Mouse (Mus musculus): ENCODE data around the gene Gfod1. TPM values are rescaled to one million over a fixed set of nuclear protein-coding genes. Genes with fewer than 3 reads are reported as not detected.
A peak's percentile ranks its signal among the peaks of the same experiment; 100 is the strongest.

Gene Gfod1
- polyA plus RNA-seq, 1 experiment from 2014 or later, result 3.8 TPM

- no peak overlapping the region for H3K9ac ChIP-seq (replicated peaks; ENCODE audit: low read depth, low read length)
- no peak for ATAC-seq (ENCODE audit: low read depth)
- H3K36me3 ChIP-seq (ENCODE audit: control insufficient read depth, insufficient read depth, low read length), result no peaks in the 10 kb centered on the region
- no peaks in the 10 kb centered on the region for H3K4me1 ChIP-seq (ENCODE audit: control insufficient read depth, insufficient read depth, low read length)
- no peaks in the 10 kb centered on the region for H3K9me3 ChIP-seq (ENCODE audit: control insufficient read depth, low read length)
- H3K4me3 ChIP-seq (ENCODE audit: low read depth, low read length), result no peak overlapping the region
- no peak overlapping the region for H3K27ac ChIP-seq (ENCODE audit: low read depth, low read length)
- H3K4me2 ChIP-seq (ENCODE audit: low read depth, low read length), result no peak overlapping the region
- H3K27me3 ChIP-seq (ENCODE audit: control insufficient read depth, insufficient read depth, low read length), result no peaks in the 10 kb centered on the region
- 79% methylated on average over 11 of the region's 11 CpGs for WGBS
Observed at GRCm38 (mm10) chr13:43331721-43332444, 27.9 kb upstream of the Gfod1 start.

- Histone ChIP-seq H3K9ac (replicated peaks; ENCODE audit: low read depth, low read length) (no peak overlapping the region), H3K4me2 (ENCODE audit: low read depth, low read length) (no peak overlapping the region), H3K27me3 (ENCODE audit: control insufficient read depth, insufficient read depth, low read length) (no peaks in the 10 kb centered on the region), H3K36me3 (ENCODE audit: control insufficient read depth, insufficient read depth, low read length) (no peaks in the 10 kb centered on the region), H3K27ac (ENCODE audit: low read depth, low read length) (no peak overlapping the region), H3K9me3 (ENCODE audit: control insufficient read depth, low read length) (no peaks in the 10 kb centered on the region), H3K4me1 (ENCODE audit: control insufficient read depth, insufficient read depth, low read length) (no peaks in the 10 kb centered on the region), H3K4me3 (ENCODE audit: low read depth, low read length) (no peak overlapping the region)
- ATAC-seq (ENCODE audit: low read depth), result no peak
- 58% methylated on average over 1 of the region's 1 CpGs for WGBS
Observed at GRCm38 (mm10) chr13:43325427-43325826, 21.5 kb upstream of the Gfod1 start.

GRCm38 (mm10) chr13:43321492-43321891 is 17.5 kb upstream of the Gfod1 start:
- no peak overlapping the region for H3K4me2 ChIP-seq (ENCODE audit: low read depth, low read length)
- no peak overlapping the region for H3K4me3 ChIP-seq (ENCODE audit: low read depth, low read length)
- H3K4me1 ChIP-seq (ENCODE audit: control insufficient read depth, insufficient read depth, low read length), result no peaks in the 10 kb centered on the region
- no peaks in the 10 kb centered on the region for H3K36me3 ChIP-seq (ENCODE audit: control insufficient read depth, insufficient read depth, low read length)
- no peaks in the 10 kb centered on the region for H3K27me3 ChIP-seq (ENCODE audit: control insufficient read depth, insufficient read depth, low read length)
- ATAC-seq (ENCODE audit: low read depth), result no peak
- no peaks in the 10 kb centered on the region for H3K9me3 ChIP-seq (ENCODE audit: control insufficient read depth, low read length)
- 72% methylated on average over 2 of the region's 2 CpGs for WGBS
- H3K27ac ChIP-seq (ENCODE audit: low read depth, low read length), result no peak overlapping the region
- H3K9ac ChIP-seq (replicated peaks; ENCODE audit: low read depth, low read length), result no peak overlapping the region

- ATAC-seq (ENCODE audit: low read depth), result no peak
- WGBS, result 75% methylated on average over 3 of the region's 3 CpGs
- no peaks in the 10 kb centered on the region for H3K9me3 ChIP-seq (ENCODE audit: control insufficient read depth, low read length)
- no peaks in the 10 kb centered on the region for H3K36me3 ChIP-seq (ENCODE audit: control insufficient read depth, insufficient read depth, low read length)
- H3K9ac ChIP-seq (replicated peaks; ENCODE audit: low read depth, low read length), result no peak overlapping the region
- H3K27me3 ChIP-seq (ENCODE audit: control insufficient read depth, insufficient read depth, low read length), result no peaks in the 10 kb centered on the region
- H3K4me3 ChIP-seq (ENCODE audit: low read depth, low read length), result no peak overlapping the region
- no peak overlapping the region for H3K27ac ChIP-seq (ENCODE audit: low read depth, low read length)
- H3K4me2 ChIP-seq (ENCODE audit: low read depth, low read length), result no peak overlapping the region
- no peaks in the 10 kb centered on the region for H3K4me1 ChIP-seq (ENCODE audit: control insufficient read depth, insufficient read depth, low read length)
Observed at GRCm38 (mm10) chr13:43319396-43319795, 15.4 kb upstream of the Gfod1 start.

GRCm38 (mm10) chr13:43317411-43317810 is 13.4 kb upstream of the Gfod1 start:
- H3K27me3 ChIP-seq (ENCODE audit: control insufficient read depth, insufficient read depth, low read length), result no peaks in the 10 kb centered on the region
- no peak overlapping the region for H3K9ac ChIP-seq (replicated peaks; ENCODE audit: low read depth, low read length)
- no peaks in the 10 kb centered on the region for H3K36me3 ChIP-seq (ENCODE audit: control insufficient read depth, insufficient read depth, low read length)
- no peak overlapping the region for H3K4me3 ChIP-seq (ENCODE audit: low read depth, low read length)
- H3K4me1 ChIP-seq (ENCODE audit: control insufficient read depth, insufficient read depth, low read length), result no peaks in the 10 kb centered on the region
- H3K27ac ChIP-seq (ENCODE audit: low read depth, low read length), result no peak overlapping the region
- H3K4me2 ChIP-seq (ENCODE audit: low read depth, low read length), result no peak overlapping the region
- no peaks in the 10 kb centered on the region for H3K9me3 ChIP-seq (ENCODE audit: control insufficient read depth, low read length)
- ATAC-seq (ENCODE audit: low read depth), result no peak
- 81% methylated on average over 5 of the region's 5 CpGs for WGBS

- Histone ChIP-seq H3K27me3 (ENCODE audit: control insufficient read depth, insufficient read depth, low read length) (peaks cover 3% of the 10 kb centered on the region; the same call in 1 of the 2 replicates), H3K4me1 (ENCODE audit: control insufficient read depth, insufficient read depth, low read length) (peaks cover 15% of the 10 kb centered on the region), H3K4me3 (ENCODE audit: low read depth, low read length) (no peak overlapping the region), H3K9me3 (ENCODE audit: control insufficient read depth, low read length) (no peaks in the 10 kb centered on the region), H3K27ac (ENCODE audit: low read depth, low read length) (no peak overlapping the region), H3K36me3 (ENCODE audit: control insufficient read depth, insufficient read depth, low read length) (no peaks in the 10 kb centered on the region), H3K9ac (replicated peaks; ENCODE audit: low read depth, low read length) (no peak overlapping the region), H3K4me2 (ENCODE audit: low read depth, low read length) (peak overlapping the region; percentile 75; the same call in 1 of the 2 replicates)
- no peak for ATAC-seq (ENCODE audit: low read depth)
- 72% methylated on average over 15 of the region's 15 CpGs for WGBS
Observed at GRCm38 (mm10) chr13:43305181-43305924, 1.4 kb upstream of the Gfod1 start.

GRCm38 (mm10) chr13:43304700-43305099 is 728 bp upstream of the Gfod1 start:
- H3K36me3 ChIP-seq (ENCODE audit: control insufficient read depth, insufficient read depth, low read length), result no peaks in the 10 kb centered on the region
- peak overlapping the region; percentile 75 for H3K4me2 ChIP-seq (ENCODE audit: low read depth, low read length)
- H3K27ac ChIP-seq (ENCODE audit: low read depth, low read length), result peak overlapping the region; percentile 82
- H3K9ac ChIP-seq (replicated peaks; ENCODE audit: low read depth, low read length), result peak overlapping the region; percentile 69; the same call in 1 of the 2 replicates
- peak; percentile 25; the same call in 1 of the 2 replicates for ATAC-seq (ENCODE audit: low read depth)
- peaks cover 20% of the 10 kb centered on the region for H3K4me1 ChIP-seq (ENCODE audit: control insufficient read depth, insufficient read depth, low read length)
- H3K27me3 ChIP-seq (ENCODE audit: control insufficient read depth, insufficient read depth, low read length), result peaks cover 3% of the 10 kb centered on the region; the same call in 1 of the 2 replicates
- peak overlapping the region; percentile 85 for H3K4me3 ChIP-seq (ENCODE audit: low read depth, low read length)
- 18% methylated on average over 11 of the region's 11 CpGs for WGBS
- H3K9me3 ChIP-seq (ENCODE audit: control insufficient read depth, low read length), result no peaks in the 10 kb centered on the region

GRCm38 (mm10) chr13:43303161-43303965 is 609 bp downstream of the Gfod1 start:
- Histone ChIP-seq H3K27me3 (ENCODE audit: control insufficient read depth, insufficient read depth, low read length) (peaks cover 3% of the 10 kb centered on the region; the same call in 1 of the 2 replicates), H3K4me3 (ENCODE audit: low read depth, low read length) (peak overlapping the region; percentile 85), H3K9me3 (ENCODE audit: control insufficient read depth, low read length) (no peaks in the 10 kb centered on the region), H3K4me1 (ENCODE audit: control insufficient read depth, insufficient read depth, low read length) (peaks cover 20% of the 10 kb centered on the region), H3K36me3 (ENCODE audit: control insufficient read depth, insufficient read depth, low read length) (no peaks in the 10 kb centered on the region), H3K27ac (ENCODE audit: low read depth, low read length) (peak overlapping the region; percentile 82), H3K9ac (replicated peaks; ENCODE audit: low read depth, low read length) (peak overlapping the region; percentile 69), H3K4me2 (ENCODE audit: low read depth, low read length) (peak overlapping the region; percentile 75)
- peak; percentile 52 for ATAC-seq (ENCODE audit: low read depth)
- under 1% methylated on average over 67 of the region's 78 CpGs for WGBS

Data from neural tube, embryonic 14.5 days (tissue).